Mouse (Mus musculus) spleen, postnatal 36 days (tissue): Measurements from ENCODE around the gene Etv5.

ENCODE experiments used
- DNase-seq, 2 experiments: peaks; one replicate each; pipeline ENCODE4 v3.0.0; 2022; ENCODE audit warnings: low spot score in 2 of 2, mixed read lengths in 1 of 2

Etv5 gene

DNA sequence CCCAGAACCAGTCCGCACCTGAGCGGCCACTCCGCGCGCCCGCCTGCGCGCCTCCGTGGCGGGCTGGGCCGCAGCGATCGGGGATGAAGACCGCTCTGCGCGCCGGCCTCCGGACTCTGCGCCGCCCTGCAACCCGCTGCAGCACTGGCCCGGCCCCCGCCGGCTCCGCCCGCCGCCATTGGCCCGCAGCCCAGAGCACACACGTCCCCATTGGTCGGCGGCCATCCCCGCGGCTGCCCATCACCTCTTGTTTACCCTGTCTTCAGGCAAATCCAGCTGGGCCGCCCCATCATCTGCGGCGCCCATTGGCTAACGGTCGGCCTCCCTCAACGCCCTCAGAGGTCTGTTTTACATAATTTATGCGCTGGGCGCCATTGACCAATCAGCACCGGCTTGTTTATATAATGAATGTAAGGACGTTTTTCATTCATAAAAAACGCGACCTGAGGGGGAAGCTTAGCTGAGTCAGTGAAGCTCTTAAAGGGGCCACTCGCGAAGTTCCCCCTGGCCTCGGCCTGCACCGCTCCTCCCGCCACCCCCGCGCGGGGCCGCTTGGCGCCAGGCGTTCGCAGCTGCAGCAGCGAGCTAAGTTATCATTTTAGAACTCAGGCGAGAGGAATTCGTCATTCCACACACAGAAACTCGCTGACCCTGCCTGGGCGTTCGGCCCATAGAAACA is at the start of gene Etv5:
Gene Etv5, minus strand, starts transcription at position 221 of the 679 bp plus-strand sequence.
- DNase-seq = peak; percentile 99

DNA sequence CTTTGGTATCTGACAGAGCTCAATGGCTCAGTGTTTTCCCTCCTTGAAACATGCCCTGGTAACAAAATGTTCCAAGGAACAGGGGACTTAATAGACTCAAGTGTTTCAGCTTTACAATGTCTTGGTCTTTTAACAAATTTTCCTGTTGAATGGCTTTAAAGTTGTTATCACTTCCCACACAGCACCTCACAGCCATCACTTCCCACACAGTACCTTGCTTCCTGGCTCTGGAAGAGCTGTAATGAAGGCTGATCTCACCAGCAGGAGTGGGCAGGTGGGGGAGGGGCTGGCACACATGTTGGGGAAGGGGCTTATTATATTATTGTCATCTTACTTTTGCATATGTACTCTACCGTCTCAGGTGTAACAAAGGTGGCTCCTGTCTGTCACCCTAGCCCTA is 44.4 kb upstream of the Etv5 start:
- DNase-seq = no peak

DNA sequence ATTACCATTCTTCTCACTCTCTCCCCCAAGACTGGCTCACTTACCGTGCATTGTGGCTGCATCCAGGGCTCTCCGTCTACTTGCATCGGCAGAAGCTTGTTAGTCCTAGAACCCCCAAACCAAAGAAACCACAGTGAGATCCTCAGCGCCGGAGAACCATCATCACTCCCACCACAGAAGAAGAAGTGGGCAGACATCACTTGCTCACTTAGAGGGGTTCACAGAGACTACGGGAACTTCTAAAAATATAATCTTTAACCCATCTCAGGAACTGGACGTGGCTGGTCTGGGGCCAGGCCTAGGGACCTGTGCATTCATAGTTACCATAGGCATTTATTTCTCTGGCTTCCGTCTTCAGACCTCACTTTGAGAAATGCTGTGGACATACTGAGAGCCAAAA is 39.8 kb upstream of the Etv5 start:
- no peak for DNase-seq

DNA sequence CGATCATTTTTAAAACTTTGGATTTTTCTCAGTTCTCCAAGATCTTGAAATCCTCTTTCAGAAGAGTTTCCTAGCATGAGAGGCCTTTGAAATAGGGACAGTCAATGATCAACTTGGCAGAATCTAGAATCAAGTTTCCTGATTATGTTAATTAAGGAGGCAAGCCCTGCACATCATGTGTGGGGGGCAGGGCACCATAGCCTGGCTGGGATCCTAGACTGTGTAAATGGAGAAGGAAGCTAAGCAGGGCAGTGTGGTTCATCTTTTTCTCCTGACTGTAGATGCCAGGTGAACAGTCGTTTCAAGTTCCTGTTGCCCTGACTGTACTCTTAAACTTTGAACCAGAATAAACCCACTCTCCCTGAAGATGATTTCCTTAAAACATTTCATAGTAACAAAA is 32.2 kb upstream of the Etv5 start:
- DNase-seq = no peak

DNA sequence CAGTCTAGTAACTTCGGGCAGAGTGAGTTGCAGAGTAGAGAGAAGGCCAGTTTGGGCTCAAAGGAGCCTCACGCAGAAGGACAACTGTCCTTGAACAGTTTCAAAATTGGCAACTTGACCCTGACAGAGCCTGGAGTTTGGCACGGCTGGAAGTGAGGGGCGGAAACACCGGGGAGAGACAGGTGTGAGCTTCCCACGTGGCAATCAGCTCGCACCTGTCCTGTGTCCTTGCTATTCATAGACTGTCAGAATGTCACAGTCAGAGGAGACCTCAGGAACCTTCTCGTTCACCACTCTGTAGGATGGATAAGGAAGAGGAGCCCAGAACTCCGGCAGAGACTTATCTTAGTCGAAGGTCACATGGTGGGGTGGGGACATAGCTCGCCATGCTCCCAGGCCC is 29.9 kb upstream of the Etv5 start:
- no peak for DNase-seq

DNA sequence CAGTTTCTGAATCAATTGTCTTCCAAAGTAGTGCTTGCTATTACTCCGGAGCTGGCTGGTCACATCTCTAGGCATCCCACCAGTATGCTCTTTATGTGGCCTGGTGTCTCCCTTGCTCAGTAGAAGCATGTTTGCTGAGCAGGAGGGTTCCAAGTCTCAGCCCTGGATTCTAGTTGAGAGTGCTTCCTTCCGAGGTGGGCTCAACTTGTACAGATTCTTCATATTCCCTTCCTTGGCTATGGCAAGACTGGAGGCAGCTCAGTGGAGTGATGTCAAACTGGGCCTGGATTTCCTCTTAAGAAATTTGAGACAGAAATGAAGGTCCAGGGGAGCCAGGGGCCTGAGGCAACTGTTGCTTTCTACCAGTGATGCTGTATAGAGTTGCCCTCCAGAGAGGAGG is 27.6 kb upstream of the Etv5 start:
- no peak for DNase-seq

DNA sequence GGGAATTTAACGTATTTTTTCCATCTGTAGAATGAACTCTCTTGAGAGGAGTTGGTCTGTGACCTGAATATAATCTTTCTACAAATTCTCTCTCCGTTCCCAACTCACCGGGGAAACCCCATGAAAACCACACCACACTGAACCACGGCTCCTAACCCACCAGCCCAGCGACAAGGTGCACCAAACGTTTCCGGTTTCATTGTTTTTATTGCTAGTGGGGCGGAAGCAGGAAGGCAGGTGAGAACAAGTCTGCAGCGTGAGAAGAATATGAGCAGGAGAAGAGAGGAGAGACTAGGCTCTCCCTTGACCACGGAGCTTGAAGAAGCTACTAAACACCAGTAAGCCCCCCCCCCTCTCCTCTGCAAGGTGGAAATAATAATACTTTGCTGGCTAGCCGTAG is 26.9 kb upstream of the Etv5 start:
- DNase-seq = peak; percentile 70

DNA sequence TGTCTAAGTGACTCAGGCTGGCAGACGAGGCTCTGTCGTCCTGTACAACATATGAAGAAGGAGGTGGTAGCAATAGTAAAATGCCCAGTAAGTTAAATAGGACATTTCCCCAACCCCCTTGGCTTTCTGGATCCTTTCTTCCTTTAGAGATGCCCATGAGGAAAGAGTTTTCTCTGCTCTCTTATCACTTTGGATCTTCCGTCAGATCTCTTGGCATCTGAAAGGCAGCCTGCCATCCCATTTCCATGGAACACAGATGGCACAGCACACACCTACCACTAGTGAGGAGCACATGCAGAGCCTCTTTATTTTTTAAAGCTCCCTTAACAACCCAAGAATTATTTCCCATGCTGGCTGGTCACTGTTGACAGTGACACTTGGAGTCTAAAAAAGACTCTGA is 22.7 kb upstream of the Etv5 start:
- DNase-seq = no peak

DNA sequence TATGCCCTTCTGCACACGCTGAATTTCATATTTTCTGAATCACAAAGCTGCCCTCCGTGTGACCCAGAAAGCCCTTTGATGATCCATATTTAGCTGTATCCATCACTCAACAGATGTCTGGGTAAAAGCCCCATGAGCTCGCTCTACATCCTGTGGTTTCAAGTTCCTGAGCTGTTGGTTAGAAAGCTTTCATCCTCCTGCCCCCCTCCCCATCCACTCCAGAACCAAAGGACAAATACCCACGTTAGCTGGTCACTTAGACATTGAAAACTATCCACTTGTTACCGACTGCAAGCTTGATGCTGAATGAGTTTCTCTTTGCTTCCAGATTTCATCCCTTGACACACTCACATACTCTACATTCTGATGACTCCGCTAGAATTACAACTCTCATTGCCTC is 22.2 kb upstream of the Etv5 start:
- no peak for DNase-seq

DNA sequence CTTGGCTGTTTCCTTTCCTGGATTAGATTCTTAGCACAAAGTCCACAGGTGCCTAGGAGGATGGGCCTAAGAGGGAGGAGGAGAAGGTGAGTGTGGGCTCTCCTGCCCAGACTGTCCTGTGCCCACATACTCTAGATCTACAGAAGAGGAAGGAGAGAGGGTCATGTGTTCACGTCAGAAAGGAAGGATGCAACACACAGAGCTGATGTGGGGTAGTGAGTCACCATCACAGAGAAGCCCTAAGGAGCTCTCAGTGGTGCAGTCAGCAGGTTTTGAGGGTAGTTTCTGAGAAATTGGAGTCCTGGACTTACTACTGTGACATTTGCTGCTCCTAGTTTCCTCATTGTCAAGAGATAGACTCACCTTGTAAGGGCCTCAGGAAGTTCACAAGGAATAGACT is 21.4 kb upstream of the Etv5 start:
- no peak for DNase-seq

DNA sequence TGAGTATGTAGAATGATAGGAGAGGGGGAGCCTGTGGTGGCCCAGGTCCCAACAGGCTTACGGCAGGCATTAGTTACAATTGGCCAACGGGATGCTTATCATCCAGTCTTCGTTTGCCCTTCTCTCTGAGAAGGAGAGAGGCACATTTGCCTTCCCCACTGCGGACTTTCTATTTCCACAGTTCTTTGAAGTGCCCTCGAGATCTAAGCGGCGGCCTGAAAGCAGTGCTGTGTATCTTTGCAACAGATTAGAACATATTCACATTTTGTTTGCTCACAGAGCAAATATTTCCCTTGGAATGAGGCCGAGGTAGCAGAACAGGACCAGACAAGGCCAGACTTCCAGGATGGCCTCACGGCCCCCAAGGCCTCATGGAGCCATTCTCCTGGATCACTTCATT is 12.6 kb upstream of the Etv5 start:
- no peak for DNase-seq

DNA sequence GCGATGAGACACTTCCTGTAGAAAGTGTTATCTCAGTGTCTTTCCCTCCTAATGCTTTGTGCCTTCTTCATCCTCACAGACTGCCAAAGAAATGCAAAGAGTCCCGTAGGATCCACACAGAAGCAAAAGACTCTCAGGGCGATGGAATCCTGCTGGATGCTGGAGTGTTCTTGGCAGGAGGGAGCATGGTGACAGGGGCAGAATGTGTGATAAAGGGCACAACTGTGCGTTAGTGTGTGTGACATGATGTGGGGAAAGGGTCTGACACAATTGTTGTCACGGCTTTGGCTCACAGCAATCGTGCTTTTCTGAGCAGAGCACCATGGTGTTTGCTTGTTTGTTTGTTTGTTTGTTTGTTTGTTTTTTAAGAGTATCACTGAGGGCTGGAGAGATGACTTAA is 8.6 kb upstream of the Etv5 start:
- no peak for DNase-seq

DNA sequence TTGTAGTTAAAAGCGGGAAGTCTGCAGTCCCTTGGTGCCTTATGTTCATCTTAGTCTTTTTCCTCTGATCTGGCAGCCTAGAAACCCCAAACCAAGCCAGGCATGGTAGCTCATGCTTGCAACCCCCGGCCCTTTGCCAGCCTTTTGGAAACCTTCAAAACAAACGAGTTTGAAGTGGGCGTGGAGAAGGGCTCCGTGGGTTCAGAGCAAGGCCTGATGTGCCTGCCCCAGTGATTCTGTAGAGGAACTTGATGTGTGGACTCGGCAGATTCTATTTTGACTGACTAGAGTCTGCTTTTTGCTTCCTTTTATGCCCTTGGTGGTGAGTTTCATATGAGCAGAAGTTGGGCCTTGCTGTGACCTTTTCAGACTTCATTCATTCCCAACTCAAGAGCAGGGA is 5.3 kb upstream of the Etv5 start:
- peak; percentile 64 to 69 for DNase-seq

DNA sequence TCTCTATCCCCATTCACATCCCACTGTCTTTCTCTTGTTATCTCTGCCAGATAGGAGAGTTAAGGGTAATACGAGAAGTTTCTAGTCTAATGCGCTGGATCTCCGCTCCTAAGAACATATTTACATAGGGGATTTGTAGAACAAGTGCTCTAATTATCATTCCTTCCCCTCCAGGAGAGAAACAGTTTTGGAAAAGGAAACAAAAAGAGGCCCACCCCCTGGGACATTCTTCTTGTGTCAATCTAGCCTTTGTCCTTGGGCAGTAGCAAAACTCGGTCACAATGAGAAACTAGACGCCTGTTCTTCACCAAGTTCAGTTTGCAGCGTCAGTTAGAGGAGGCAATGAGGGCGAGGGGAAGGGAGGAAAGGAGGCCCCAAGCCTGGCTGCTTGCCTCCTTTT is 2.7 kb upstream of the Etv5 start:
- no peak for DNase-seq

DNA sequence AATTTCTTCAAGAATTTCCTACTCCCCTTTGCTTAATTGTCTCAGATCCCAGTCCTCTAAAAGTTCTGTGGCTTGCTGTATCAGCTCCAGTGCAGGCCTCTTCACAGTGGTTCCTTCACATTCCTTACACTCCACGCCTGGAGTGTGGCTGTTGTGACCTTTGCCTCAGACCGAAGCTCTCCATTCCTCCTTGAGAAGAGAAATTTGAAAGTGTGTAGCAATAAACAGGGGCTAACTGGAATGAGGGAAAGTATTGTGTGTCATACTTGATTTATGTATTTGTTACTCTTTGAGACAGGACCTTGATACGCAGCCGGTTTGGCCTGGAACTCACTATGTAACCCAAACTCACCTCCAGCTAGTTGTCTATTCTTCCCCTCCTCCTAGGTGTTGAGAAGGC is 1.8 kb upstream of the Etv5 start:
- no peak for DNase-seq

DNA sequence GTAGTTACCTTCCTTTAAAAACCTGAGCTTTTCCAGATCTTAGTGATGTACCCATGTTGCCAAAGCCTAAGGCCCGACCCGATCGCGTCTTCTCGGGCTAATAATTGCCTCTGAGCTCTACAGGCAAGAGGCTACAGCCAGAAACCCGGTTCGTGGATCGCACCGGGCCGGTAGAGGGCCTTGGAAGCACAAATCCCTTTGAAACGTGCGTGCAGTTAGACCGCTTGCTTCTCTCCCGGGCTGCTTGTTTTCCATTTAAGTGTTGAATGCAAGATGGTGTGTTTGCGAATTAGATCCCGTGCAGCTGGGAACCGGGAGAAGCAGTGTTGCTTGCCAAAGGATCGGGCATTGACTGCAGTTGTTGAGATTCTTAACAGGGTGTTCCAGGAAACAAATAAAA is 750 bp upstream of the Etv5 start:
- DNase-seq = peak; percentile 8 to 18

DNA sequence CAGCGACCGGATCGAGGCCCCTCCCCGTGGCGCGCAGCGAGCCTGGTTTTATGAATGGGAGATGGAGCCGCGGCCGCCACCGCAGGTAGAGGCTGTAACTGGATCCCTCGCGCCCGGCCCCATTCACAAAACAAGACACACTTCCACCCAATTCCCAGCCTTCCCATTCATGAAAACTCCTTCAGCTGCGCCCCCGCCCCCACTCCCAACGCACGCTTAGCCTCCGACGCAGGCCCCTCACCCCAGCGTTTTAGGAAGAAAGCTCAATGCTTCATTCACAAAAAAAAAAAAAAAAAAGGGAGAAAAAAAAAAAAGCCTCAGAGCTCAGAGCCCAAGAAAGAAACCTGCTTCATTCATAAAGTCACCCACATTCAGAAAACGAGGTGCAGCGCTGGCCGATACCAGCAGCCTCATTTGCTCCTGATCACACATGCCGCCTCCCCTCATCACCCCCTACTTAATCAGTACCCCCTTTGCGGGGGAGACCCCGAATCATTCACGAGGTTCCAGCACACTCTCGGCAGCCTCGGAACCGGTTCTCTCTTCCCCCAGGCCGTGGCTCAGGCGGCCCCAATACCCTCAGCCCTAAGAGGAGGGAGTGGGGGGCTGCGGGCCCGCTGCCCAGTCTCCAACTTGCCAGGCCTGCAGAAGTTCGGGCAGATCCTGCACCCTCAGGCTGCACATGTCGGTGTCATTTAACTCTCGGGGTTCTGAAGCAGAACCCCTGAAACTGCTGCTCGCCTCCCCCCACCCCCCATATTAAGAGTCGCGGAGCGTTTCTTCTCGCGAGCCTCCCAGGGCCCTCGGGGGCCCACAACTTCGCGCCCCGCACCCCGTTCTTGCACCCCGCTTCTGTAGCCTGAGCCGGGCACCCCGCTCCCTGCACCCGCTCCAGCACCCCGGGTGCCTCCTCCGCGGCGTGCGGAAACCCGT is 812 bp downstream of the Etv5 start:
- peak; percentile 38 to 50 for DNase-seq

DNA sequence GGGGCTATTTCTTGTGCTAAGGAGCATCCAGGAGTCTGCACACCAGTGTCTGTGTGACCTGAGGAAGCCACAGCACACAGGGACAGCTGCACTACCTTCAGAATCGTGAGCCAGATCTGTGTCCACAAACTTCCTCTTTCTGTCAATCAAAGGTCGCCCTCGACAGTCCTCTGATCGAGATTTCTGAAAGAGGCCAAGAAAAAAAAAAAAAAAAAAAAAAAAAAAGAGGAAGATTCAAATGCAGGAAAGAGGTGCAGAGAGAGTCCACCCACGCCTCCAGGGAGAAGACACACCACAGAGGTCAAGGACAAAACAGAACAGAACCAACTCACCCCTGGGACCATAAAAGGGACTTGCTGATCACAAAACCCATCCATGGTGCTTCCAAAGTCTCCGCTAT is 3.4 kb downstream of the Etv5 start:
- peak; percentile 59 to 67 for DNase-seq

DNA sequence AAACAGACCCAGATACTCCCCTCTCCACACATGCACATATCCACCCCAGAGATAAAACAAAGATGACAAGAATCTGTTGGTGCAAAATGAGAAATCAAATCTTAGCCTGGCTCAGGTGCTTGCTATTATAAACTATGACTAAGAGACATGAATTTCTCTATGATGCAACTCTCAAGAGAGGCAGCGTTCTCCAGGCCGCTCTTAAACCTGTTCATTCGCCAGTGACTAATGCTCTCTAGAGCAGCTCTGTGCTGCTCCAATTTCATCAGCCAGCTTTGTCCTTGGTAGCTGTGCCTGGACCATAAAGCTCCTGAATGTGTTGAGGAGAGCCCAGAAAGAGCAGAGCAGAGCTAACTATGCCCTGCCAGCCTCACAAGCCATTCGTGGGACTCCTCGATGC is 5.0 kb downstream of the Etv5 start:
- no peak for DNase-seq

DNA sequence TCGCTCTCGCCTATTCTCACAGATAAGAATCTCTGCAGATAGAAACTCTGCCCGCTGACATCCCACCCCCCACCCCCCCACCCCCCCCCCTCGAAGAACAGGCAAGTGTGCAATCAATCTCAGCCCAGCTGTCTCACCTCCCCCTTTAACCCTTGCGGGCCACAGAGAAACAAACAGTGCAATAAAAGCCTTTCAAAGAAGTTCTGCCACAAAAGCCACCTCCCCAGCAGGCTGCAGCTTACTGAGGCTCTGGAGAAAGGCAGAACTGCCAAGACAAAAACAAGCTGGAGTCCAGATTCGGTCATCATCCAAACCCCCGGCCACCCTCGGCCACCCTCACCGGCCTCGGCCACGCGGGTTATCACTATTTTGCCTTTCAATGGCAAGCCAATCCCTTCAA is 5.6 kb downstream of the Etv5 start:
- no peak for DNase-seq

DNA sequence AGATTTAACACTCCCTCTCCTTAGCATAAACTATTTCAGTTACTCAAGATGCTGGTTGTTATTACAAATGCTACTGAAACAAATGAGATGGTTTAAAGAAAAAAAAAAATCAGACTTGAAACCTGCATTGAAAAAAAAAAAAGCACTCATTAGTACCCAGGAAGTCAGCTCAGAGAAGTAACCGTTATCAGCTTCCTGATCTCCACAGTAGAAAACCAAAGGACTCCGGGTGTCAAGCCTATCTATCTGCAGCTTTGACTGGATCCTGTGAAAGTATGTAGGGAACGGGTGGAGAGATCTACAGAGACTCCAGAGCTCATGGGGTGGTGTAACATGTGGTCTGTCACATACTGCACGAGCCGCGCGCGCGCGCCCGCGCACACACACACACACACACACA is 7.7 kb downstream of the Etv5 start:
- no peak for DNase-seq

DNA sequence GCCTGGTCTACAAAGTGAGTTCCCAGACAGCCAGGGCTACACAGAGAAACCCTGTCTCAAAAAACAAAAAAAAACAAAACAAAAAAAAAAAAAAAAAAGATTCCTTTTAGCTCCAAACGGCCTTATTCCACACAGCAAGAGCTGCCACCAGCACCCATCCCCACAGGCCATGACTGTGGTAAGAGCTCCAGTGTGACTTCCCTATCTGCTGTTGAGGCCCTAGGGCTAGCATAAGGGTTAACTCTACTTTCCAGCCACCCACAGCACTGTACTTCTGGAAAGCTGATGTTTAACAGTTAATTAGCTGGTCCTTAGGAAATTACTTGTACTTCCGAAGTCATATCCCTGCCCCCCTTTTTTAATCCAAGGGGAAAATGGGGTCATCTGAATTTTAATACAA is 8.2 kb downstream of the Etv5 start:
- DNase-seq = no peak

DNA sequence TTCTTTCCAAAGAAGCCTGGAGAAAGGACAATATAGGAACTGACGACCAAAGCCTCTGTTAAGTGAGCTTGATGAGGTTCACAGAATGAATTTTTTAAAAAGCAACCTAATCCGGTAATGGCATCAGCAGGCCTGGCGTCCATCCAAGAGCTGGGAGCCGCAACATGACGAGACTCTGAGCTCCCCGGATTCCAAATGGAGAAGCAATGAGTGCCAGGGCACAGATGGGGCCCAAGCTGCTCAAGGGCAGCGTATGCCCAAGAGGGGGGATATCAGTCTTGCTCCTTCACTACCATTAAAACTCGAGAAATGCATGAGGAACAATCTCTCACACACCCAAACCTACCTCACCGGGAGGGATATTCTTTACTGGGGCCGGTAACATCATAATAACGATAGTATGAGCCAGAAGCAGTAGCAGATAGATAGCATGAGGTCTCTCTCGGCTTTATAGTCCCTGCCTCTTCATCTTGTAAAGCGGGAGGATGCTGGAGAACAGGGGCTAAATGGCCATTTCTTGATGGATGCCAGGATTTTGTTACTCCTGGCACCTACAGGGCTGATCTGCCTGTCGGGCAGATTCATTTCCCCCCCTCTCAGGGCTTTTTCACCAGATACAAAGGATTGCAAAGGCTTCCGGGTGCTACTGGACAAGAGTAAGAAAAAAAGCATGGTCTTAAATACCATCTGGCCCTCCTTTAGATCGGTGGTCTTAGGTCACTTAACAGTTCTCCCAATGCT is 9.1 kb downstream of the Etv5 start:
- no peak for DNase-seq
